Mouse (Mus musculus) olfactory bulb, adult 2 months (tissue): Measurements from ENCODE around the gene Med13.

Source experiments
- CTCF ChIP-seq: fragments of 200-500 bp; IDR thresholded peaks from 2 replicates; pipeline ENCODE4 v1.5.1; 2012; ENCODE audit warnings: low read depth, mild to moderate bottlenecking, low read length, moderate library complexity; ENCODE audit not compliant: insufficient read depth
- POLR2A ChIP-seq: fragments of 200-500 bp; IDR thresholded peaks from 2 replicates; pipeline ENCODE4 v1.6.1; 2012; ENCODE audit warnings: mild to moderate bottlenecking, low read depth, low read length, moderate library complexity; ENCODE audit not compliant: insufficient read depth

DNA sequence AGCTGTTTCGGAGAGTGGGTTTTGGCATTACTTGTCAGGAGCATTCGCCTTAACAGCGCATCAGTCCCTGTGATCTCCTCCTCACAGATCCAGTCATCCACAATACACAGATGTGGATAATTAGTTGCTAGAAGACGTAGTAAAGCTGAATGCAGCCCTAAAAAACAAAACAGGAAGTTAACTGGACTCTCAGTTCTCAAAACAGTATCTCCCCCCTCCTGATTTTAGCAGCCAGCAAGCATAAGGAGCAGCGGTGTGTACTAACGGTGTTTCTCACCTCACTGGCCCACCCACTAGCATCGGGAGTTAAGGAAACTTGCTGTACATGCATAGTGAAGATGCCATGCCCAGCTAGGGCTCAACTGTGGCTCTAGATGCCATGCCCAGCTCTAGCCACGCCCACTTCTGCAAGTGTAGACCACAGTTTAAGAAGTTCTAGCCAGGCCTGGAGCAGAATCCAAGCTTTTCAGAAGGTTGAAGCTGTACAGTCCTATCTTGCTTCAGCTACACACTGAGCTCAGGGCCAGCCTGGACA, 130.7 kb downstream of the Med13 start:
- TF ChIP-seq CTCF: no peak
- TF ChIP-seq POLR2A: no peak
